Mouse (Mus musculus): ENCODE results near the gene Cd302. TPM values are rescaled to one million over a fixed set of nuclear protein-coding genes. Genes with fewer than 3 reads are reported as not detected.

The Cd302 gene
- polyA plus RNA-seq, 1 experiment = 29.1 TPM

DNA sequence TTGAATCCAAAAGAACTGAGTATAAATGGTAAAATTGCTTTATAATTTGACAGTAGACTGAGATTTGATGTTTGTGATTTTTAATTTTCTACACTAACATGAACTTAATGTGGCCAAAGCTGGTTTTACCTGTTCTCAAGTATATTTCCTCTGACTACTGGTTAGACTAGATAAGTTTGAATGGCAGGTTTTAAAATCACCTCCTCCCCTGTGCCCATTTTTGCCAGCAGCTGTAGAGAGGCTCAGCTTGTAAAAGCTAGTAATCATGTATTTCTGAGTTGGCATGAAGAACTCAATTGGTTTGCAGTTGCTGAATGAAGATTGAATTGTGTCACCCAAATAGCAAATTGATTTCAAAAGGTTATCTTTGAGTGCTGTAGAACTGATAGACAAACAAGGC is 71.8 kb downstream of the Cd302 start:
- no peak overlapping the region for H3K27ac ChIP-seq (ENCODE audit: insufficient read depth, low read depth, low read length)
- H3K36me3 ChIP-seq (ENCODE audit: control insufficient read depth, insufficient read depth, low read length) = peaks cover 2% of the 10 kb centered on the region; the same call in 1 of the 2 replicates
- no peaks in the 10 kb centered on the region for H3K27me3 ChIP-seq (ENCODE audit: control insufficient read depth, insufficient read depth, low read length)
- TF ChIP-seq CTCF (IDR thresholded peaks at IDR 0.05; ENCODE audit: extremely low read depth, insufficient read length, insufficient replicate concordance, low read depth, low read length) (no peak), POLR2A (IDR thresholded peaks at IDR 0.05; ENCODE audit: low read depth, low read length) (no peak)
- peaks cover 27% of the 10 kb centered on the region for H3K4me1 ChIP-seq (ENCODE audit: control insufficient read depth, insufficient read depth, insufficient read length, low read length)
- no peak overlapping the region for H3K4me3 ChIP-seq (ENCODE audit: low read depth, low read length)

DNA sequence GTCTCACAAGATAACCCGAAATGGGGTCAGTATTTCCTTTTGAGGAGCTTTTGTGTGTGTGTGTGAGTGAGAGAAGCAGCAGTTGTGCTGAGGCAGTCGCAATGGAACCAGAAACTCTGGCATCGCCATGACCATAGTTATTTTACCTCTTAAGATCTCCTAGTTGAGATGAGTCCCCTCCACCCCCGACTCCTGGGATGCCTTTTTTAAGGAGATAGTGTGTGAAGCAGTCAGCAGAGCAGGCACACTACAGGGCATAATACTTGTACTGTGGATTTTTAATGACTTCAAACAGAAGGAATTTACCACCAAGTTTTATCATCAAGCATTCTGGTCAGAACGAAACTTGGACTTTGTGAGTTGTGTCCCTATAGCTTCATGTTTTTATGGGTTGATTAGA is 73.5 kb downstream of the Cd302 start:
- Histone ChIP-seq H3K36me3 (ENCODE audit: control insufficient read depth, insufficient read depth, low read length) (peaks cover 2% of the 10 kb centered on the region; the same call in 1 of the 2 replicates), H3K4me1 (ENCODE audit: control insufficient read depth, insufficient read depth, insufficient read length, low read length) (peaks cover 19% of the 10 kb centered on the region), H3K4me3 (ENCODE audit: low read depth, low read length) (peak overlapping the region; percentile 47; the same call in 1 of the 2 replicates), H3K27me3 (ENCODE audit: control insufficient read depth, insufficient read depth, low read length) (no peaks in the 10 kb centered on the region), H3K27ac (ENCODE audit: insufficient read depth, low read depth, low read length) (peak overlapping the region; percentile 87)
- WGBS = 4% methylated on average over 5 of the region's 5 CpGs
- TF ChIP-seq CTCF (IDR thresholded peaks at IDR 0.05; ENCODE audit: extremely low read depth, insufficient read length, insufficient replicate concordance, low read depth, low read length) (no peak), POLR2A (IDR thresholded peaks at IDR 0.05; ENCODE audit: low read depth, low read length) (no peak)

DNA sequence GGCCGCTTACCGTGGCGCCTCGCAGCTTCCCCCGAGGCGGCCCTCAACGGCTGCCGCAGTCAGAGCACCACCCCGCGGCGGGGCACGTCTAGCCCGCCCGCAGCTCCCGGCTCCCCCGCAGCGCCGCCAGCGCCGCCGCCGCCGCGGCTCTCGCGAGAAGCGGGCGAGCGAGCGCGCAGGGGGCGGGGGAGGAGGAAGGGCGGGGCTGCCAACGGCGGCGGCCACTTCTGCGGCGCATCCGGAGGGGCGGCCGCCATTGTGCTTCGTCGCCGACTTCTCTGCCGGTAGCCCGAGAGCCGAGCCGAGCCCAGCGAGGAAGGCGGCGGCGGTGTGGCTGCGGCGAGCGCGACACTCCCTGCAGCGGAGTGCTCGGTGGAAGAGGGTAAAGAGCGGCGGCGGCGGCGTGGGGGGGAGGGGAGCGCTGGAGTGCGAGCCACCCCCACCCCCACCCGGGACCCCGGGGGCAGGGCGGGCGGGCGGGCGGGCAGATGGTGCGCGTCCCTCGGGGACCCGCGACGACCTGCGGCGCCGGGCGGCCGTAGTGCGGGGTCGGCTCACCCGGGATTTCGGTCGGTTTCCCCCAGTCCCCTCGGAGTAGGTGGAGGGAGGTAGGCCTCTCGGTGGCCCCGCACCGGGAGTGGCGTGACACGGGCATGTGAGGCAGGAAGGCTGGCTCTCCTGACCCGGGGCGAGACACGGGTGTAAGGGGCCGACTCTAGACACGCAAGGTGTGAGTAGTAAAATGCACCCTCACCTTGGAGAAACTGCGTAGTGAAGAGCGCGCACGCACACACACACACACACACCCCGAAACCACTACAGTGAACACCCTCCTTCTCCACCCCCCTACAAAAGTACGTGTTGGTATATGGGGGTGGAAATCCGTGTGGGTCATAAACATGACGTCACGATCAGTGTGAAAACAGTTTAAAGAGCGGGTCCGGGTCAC is 74.3 kb downstream of the Cd302 start, which contains the start of the genes Baz2b and March7:
TSS of gene Baz2b (minus strand) at position 137 of the 949 bp plus-strand sequence.
TSS of gene March7 (plus strand) at position 185 of the 949 bp plus-strand sequence.
- Histone ChIP-seq H3K4me3 (ENCODE audit: low read depth, low read length) (peak within 1 kb of the TSS; percentile 81), H3K27ac (ENCODE audit: insufficient read depth, low read depth, low read length) (peak within 1 kb of the TSS; percentile 90), H3K36me3 (ENCODE audit: control insufficient read depth, insufficient read depth, low read length) (peaks cover 4% of the 10 kb centered on the region; the same call in 1 of the 2 replicates), H3K4me1 (ENCODE audit: control insufficient read depth, insufficient read depth, insufficient read length, low read length) (peaks cover 14% of the 10 kb centered on the region), H3K27me3 (ENCODE audit: control insufficient read depth, insufficient read depth, low read length) (no peaks in the 10 kb centered on the region)
- under 1% methylated on average over 99 of the region's 109 CpGs for WGBS
- TF ChIP-seq POLR2A (IDR thresholded peaks at IDR 0.05; ENCODE audit: low read depth, low read length) (peak; percentile 92), CTCF (IDR thresholded peaks at IDR 0.05; ENCODE audit: extremely low read depth, insufficient read length, insufficient replicate concordance, low read depth, low read length) (no peak)

DNA sequence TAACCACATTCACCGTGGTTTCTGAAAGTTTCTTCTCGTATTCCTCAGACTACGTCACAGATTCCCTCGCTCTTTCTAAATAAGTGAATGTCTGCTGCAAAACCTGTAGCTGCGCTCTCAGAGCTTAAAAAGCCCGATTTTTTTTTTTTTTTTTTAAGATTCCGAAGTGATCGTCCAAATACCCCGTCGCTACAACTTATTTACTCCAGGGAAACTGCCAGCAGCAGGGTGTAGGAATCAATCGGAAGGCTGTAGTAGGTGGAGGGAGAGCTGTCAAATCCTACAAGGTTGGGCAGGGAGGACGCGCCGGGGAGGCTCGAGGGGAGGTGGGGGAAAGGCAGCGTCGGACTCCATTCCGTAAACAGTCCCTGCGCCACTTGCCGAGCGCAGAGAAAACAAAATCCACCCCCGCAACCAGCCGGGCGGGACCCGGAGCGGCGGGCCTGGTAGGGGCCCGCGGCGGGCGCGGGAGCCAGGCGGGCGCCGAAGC is 75.1 kb downstream of the Cd302 start:
- H3K27ac ChIP-seq (ENCODE audit: insufficient read depth, low read depth, low read length) = peak overlapping the region; percentile 26
- peak overlapping the region; percentile 81 for H3K4me3 ChIP-seq (ENCODE audit: low read depth, low read length)
- TF ChIP-seq CTCF (IDR thresholded peaks at IDR 0.05; ENCODE audit: extremely low read depth, insufficient read length, insufficient replicate concordance, low read depth, low read length) (0 out of 2 replicates have a peak, but pooled peaks have one; percentile 1), POLR2A (IDR thresholded peaks at IDR 0.05; ENCODE audit: low read depth, low read length) (no peak)
- under 1% methylated on average over 29 of the region's 35 CpGs for WGBS
- H3K4me1 ChIP-seq (ENCODE audit: control insufficient read depth, insufficient read depth, insufficient read length, low read length) = peaks cover 17% of the 10 kb centered on the region; the same call in 1 of the 2 replicates
- H3K36me3 ChIP-seq (ENCODE audit: control insufficient read depth, insufficient read depth, low read length) = peaks cover 2% of the 10 kb centered on the region; the same call in 1 of the 2 replicates
- no peaks in the 10 kb centered on the region for H3K27me3 ChIP-seq (ENCODE audit: control insufficient read depth, insufficient read depth, low read length)

DNA sequence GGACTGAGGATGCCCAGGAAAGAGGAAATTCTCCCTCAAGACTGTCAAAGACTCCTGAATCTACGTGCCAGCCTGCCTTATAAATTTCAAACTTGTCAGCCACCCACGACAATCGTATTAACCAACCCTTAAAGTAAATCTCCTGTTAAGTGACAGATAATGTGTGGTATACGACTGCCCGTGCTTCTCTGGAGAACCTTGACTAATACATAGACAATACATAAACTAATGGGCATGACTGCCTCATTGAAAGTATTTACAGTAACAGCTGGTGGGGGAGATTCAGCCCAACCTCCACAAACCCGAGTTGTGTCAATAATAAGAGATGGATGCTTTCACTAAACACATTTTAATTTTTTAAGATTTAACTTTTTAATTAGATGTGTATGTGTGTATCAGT is 78.5 kb downstream of the Cd302 start:
- no peak for TF ChIP-seq CTCF (IDR thresholded peaks at IDR 0.05; ENCODE audit: extremely low read depth, insufficient read length, insufficient replicate concordance, low read depth, low read length)
- no peak for TF ChIP-seq POLR2A (IDR thresholded peaks at IDR 0.05; ENCODE audit: low read depth, low read length)
- WGBS = 91% methylated on average over 6 of the region's 6 CpGs
- H3K27me3 ChIP-seq (ENCODE audit: control insufficient read depth, insufficient read depth, low read length) = no peaks in the 10 kb centered on the region
- peaks cover 16% of the 10 kb centered on the region; the same call in 1 of the 2 replicates for H3K4me1 ChIP-seq (ENCODE audit: control insufficient read depth, insufficient read depth, insufficient read length, low read length)
- H3K4me3 ChIP-seq (ENCODE audit: low read depth, low read length) = no peak overlapping the region
- H3K36me3 ChIP-seq (ENCODE audit: control insufficient read depth, insufficient read depth, low read length) = 0 out of 2 replicates have a peak, but pooled peaks cover 2% of the 10 kb centered on the region
- H3K27ac ChIP-seq (ENCODE audit: insufficient read depth, low read depth, low read length) = no peak overlapping the region

DNA sequence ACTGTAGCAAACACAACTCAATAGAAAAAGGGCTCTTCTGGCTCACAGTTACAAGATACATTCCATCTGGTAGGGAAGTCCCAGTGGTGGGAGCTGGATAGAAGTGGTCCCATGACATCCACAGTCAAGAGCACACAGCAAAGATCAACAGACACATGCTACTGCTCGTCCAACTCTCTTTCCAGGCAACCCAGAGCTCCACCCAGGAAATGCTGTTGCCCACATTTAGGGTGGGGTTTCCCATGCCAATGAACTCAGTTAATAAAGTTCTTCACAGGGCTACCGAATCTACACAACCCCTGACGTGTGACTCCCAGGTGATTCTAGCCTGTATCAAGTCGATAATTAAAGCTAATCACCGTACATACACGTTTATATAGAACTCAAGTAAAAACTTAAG is 80.1 kb downstream of the Cd302 start:
- Histone ChIP-seq H3K36me3 (ENCODE audit: control insufficient read depth, insufficient read depth, low read length) (0 out of 2 replicates have a peak, but pooled peaks cover 2% of the 10 kb centered on the region), H3K4me1 (ENCODE audit: control insufficient read depth, insufficient read depth, insufficient read length, low read length) (peaks cover 16% of the 10 kb centered on the region; the same call in 1 of the 2 replicates), H3K4me3 (ENCODE audit: low read depth, low read length) (no peak overlapping the region), H3K27me3 (ENCODE audit: control insufficient read depth, insufficient read depth, low read length) (no peaks in the 10 kb centered on the region), H3K27ac (ENCODE audit: insufficient read depth, low read depth, low read length) (peak overlapping the region; percentile 76)
- 32% methylated on average over 6 of the region's 6 CpGs for WGBS
- no peak for TF ChIP-seq POLR2A (IDR thresholded peaks at IDR 0.05; ENCODE audit: low read depth, low read length)
- TF ChIP-seq CTCF (IDR thresholded peaks at IDR 0.05; ENCODE audit: extremely low read depth, insufficient read length, insufficient replicate concordance, low read depth, low read length) = no peak

DNA sequence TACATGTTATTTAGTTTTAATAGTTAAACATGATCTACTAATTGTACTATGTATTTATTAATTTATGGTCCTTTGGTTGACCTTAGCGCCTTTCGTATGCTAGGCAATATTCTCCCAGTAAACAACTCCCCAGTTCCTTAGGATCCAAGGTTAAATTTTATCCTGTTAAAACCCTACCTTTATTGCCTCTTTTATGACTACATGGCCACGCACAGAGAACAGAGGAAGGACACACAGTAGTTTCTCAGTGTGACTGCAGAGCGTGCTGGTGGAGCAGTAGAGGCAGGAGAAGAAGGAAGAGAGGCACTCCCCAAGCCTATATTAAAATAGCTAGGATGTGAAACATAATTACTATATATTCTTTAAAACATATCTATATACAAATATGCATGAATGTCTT is 80.6 kb downstream of the Cd302 start:
- 35% methylated on average over 4 of the region's 4 CpGs for WGBS
- Histone ChIP-seq H3K36me3 (ENCODE audit: control insufficient read depth, insufficient read depth, low read length) (0 out of 2 replicates have a peak, but pooled peaks cover 2% of the 10 kb centered on the region), H3K4me3 (ENCODE audit: low read depth, low read length) (no peak overlapping the region), H3K27ac (ENCODE audit: insufficient read depth, low read depth, low read length) (peak overlapping the region; percentile 76), H3K27me3 (ENCODE audit: control insufficient read depth, insufficient read depth, low read length) (no peaks in the 10 kb centered on the region), H3K4me1 (ENCODE audit: control insufficient read depth, insufficient read depth, insufficient read length, low read length) (peaks cover 16% of the 10 kb centered on the region; the same call in 1 of the 2 replicates)
- TF ChIP-seq CTCF (IDR thresholded peaks at IDR 0.05; ENCODE audit: extremely low read depth, insufficient read length, insufficient replicate concordance, low read depth, low read length) = no peak
- no peak for TF ChIP-seq POLR2A (IDR thresholded peaks at IDR 0.05; ENCODE audit: low read depth, low read length)
